Mouse (Mus musculus) ES-CJ7 (cell line): Measurements from ENCODE around the gene Ccz1.
A peak's percentile ranks its signal among the peaks of the same experiment; 100 is the strongest.

Experiments used
- DNase-seq: peaks from one replicate; pipeline ENCODE4 v3.0.0; 2011; ENCODE audit warnings: low read depth, low spot score

Ccz1 gene

DNA sequence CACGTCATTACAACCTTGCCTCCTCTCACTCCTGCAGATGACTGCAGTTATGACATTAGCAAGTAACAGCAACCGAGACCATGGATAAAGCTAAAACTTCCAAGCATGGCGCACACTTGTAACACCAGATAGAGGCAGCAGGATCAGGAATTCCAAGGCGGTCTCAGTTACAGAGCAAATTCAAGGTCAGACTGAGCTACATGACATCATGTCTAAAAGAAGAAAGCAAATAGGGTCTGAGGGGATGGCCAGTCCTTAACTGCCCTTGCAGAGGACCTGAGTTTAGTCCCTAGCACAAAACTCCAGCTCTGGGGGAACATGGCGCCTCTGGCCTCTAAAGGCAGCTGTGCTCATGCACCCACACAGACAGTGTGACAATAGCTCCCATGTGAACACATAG lies 20.8 kb downstream of the Ccz1 start:
- DNase-seq, result no peak

DNA sequence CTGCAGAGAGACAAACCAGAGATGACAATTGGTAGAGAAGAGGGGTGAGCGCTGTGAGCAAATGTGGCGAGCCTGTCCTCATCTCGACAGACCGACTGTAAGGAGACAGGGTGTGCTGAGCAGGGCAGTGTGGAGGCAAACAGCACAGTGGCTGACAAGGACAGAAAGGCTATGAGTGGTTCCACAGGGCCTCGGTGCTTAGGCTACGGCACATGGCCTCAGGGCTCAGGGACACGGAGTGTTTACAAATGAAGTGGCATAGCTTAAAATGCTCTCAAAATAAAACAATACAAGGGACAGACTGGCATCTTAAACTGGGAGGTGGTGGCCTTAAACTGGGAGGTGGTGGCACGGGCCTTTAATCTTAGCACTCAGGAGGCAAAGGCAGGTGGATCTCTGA lies 21.4 kb downstream of the Ccz1 start:
- no peak for DNase-seq

DNA sequence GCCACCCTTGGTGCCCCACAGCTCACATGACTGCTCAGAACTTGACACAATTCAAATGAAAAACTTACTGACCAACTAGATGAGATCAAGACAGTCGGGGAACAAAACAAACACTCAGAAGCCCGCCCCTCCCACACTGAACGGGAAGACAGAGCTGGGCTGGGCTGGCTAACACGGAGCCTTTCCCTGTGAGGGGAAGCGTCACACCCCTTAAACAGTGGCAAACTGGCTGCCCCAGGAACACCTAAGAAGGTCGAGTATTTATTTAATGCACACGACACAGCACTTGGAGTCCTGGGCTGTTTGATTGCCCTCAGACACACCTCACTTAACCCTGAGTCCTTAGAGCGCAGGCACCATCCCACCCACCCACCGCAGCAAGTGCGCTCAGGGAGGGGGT lies 22.0 kb downstream of the Ccz1 start:
- DNase-seq, result no peak

DNA sequence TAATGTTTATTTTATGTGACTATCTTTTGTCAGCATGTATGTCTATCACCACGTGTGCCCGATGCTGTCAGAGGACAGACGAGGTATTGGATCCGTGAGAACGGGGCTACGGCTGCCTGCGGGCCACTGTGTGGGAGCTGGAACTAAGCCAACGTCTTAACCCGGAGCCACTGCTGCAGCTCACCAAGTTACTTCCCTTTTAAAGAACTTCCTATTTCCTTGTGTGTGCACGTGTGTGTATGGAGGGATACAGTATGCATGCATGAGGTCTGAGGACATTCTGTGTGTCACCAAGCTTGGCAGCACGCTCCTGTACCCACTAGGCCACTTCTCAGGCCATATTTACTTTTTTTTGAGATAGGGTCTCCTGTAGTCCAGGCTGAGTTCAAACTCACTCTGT lies 24.6 kb downstream of the Ccz1 start:
- DNase-seq, result no peak

DNA sequence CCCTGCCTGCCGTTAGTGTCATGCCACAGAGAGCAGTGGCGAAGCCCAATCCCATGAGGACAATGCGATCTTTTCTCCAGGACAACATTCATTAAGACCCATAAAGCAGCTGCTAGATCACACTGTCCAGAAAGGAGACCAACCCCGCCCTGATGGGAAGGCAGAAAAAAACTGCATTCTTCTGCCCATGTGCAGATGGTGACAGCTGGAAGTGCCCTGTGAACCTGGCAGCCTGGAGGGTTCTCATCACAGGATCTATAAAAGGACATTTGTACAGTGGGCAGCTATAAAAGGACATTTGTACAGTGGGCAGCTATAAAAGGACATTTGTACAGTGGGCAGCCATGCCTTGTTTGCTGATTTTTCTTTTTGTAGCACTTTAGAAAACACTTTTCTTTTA lies 25.6 kb downstream of the Ccz1 start:
- no peak for DNase-seq

DNA sequence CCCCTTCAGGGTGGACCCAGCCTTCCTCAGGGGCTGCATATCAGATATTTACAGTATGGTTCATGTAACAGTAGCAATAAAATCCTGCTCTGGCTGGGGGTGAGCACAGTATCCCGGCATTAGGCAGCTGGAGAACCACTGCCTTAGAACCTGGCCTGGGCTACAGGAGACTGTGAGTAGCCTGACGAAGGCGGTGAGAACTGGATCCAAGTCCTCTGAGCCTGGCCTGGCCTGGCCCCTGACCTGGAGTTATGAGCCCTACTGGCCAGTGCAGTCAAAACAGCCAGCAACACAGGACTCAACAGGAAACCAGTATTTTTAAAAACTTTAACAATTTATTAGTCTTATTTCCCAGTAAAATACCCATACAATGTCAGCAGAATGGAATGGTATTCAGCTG lies 27.1 kb downstream of the Ccz1 start:
- no peak for DNase-seq

DNA sequence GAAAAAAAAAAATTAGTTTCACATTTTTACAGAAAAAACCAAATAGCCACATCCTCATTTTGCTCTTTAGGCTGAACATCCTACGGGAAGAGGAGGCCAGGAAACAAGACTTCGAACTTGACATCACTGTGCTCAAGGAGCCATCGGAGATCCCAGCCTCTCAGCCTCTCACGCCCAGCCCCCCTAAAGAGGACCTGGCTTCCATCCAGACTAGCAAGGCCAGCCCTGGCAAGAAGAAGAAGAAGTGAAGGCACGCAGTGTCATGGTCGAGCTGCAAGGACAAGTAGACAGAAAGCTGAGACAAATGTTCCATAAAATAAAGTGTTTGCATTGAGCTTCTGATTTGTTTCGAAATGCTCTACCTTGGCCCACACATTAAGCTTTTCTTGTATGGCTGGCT lies 29.3 kb downstream of the Ccz1 start:
- DNase-seq, result no peak

DNA sequence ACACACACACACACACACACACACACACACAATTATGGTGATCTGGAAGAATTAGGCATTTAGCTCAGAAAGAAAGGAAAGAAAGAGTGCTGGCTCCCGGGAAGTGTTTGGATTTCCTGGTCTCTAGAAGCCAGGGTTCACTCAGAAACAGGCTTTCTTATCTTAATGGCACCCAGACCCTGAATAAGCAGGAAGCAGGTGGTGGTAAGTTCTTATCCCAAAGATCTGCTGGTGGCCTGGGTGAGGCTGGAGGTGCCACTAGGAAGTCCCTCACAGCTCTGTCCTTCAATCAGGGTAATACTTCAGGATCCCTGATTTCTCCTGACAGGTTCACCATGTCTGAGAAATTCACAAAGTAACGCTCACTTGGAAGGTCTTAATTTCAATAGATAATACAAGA lies 32.3 kb downstream of the Ccz1 start:
- DNase-seq, result no peak

DNA sequence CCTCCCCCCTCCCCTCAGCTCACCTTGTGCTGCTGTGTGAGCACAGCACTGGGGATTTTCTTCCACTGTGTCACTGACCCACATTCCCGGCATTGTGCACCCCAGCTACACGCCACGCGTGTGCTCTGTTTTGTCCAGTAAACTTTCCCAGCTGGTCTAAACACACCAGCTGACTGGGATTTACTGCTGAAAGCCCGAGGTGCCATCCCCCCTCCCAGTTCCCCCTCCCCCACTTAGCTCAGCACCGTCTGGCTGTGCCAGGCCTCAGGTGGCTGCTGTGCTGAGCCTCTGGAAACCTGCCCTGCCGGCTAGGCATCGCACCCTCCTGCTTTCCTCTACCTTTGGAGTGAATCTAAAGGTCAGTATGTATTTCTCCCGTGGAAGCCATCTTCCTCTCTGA lies 33.8 kb downstream of the Ccz1 start:
- no peak for DNase-seq

DNA sequence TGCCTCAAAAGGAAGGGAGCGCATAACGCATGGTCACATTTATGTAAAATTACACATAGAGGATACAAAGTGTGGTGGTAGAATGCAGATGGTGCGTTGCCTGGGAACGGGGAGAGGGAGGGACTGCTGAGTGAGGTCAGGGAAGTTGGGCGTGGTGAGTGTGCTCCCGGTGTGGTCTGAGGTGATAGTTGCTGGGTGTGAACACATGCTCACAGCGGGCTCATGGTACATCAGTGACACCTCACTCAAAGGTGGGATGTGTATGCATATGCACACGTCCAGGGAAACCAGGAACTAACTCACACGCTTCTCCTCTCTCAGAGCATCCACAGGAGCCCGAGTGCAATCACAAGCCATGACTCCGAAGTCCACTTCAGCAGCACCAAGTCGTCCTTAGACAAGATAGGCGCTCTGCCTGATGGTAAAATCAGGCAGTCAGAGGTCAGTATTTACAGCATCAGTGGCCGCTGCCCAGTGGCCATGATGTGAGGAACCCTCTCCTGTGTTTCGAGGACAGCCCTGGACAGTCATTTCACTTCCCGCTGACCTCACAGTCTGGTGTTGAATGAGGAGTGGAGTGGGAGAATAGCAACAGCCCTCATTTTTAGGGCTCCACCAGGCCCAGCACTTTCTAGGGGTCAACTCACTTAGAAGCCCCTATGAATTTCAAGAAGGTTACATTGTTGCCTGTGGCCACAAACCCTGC lies 37.8 kb downstream of the Ccz1 start:
- DNase-seq, result no peak

DNA sequence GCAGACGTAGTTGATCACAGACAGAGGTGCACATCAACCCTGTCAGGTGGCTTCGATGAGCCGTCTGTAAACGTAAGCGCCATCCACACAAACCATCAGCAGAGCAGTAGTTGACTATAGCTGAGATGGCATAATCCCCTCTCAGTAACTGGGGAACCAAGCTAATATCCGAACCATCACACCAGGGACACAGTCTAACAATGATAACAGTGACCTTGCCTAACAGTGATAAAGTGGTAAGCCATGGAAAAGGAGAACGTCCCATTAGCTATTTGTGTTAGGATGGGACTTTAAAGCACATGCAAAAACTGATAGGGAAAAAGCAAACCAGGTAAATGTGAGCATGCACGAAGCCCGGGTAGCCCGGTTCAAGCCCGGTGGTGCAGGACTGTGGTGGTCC lies 38.4 kb downstream of the Ccz1 start:
- no peak for DNase-seq

DNA sequence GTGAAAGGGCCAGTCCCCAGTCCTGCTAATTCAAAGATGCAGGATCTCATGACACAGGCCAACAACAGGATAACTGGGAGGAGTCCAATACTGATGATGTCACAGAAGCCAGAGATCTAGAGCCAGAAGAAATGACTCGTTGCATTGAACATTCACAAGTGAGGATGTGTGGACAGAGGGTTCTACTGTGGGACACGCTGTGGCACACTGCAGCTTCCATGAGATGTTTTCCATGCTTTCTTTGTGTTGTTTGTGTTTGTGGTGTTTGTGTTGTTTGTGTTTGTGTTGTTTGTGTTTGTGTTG lies 39.1 kb downstream of the Ccz1 start:
- no peak for DNase-seq

DNA sequence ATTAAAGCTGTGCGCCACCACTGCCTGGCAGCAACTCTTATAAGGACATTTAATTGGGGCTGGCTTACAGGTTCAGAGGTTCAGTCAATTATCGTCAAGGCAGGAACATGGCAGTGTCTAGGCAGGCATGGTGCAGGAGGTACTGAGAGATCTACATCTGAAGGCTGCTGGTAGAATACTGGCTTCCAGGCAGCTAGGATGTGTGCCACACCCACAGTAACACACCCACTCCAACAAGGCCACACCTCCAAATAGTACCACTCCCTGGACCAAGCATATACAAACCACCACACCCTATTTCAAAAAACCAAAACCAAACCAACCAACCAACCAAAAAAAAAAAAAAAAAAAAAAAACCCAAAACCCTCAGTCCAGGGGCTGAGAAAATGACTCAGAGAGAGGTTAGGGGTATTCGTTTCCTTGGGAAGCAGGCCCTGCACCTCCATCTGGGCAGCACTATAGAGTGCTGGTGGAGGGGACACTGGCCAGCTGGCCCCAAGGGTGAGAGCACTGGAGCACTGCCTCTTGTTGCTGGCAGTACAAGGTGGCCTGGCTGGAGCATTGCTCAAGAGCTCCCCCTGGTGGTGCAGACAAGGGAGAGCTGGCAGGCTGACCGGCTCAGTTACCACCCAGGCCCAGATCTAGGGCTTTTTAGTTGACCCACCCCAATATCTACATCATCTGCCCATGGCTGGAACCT lies 39.6 kb downstream of the Ccz1 start:
- DNase-seq, result peak; percentile 76

DNA sequence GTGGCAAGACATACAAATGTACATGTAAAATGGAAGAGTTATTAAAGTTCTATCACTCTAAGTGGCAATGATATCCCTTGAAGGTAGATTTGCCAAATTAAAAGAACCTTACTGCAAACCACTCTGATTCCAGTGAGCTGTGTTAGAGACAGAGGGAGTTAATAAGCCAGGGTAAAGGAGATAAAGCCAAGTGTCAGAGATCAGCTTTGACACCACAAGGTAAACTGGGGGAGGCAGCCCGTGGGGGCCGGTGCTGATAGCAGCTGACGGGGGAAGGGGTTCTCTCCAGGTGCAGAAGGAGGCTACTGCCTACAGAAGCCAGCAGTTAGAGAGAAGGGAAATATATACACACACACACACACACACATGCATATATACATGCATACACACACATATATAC lies 42.0 kb downstream of the Ccz1 start:
- DNase-seq, result no peak

DNA sequence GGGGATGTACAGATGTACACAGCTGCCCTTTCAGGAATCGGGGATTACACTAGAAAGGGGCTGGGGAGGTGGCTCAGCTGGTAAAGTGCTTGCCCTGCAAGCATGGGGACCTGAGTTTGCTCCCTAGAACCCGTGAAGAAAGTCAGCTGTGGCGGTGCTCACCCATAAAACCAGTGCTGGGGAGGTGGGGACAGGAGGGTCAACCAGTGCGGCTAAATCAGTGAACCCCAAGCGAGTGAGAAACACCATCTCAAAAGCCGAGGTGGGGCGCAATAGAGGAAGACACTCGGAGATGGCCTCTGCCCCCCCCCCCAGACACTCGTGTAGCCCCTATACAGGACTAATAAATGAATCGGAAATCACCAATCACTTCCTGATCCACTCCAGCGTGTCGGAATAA lies 48.0 kb downstream of the Ccz1 start:
- DNase-seq, result no peak

DNA sequence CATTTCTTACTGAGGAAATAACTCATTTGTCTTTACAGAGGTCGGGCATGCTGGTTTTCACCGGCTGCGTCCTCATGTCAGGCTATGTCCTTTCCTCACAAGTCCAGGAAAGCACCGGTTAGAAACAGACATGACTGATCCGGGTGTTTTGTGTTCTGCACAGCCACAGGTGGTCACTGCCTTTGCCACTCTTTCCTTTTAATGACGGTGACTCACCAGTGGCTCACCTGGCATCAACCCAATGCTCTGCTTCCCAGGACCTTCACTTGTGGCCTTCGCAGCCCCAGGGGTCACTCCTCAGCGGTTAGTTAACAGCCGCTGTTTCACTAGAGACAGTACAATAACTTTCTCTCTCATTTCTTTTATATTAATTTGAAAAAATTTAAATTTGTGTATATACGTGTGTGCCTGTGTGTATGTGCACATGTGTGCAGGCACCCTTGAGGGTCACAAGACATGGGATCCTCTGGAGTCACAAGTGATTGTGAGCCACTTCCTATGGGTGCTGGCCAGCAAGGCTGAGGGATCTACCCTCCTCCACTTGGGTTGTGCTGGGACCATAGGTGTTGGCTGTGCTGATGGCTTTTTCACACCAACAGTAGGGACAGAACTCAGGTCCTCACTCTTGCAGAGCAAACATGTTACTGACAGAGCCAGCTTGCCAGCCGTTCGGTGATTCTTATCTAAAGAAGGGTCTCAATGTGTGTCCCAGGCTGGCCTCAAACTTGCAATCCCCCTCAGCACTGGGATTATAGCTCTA lies 48.9 kb downstream of the Ccz1 start:
- no peak for DNase-seq

DNA sequence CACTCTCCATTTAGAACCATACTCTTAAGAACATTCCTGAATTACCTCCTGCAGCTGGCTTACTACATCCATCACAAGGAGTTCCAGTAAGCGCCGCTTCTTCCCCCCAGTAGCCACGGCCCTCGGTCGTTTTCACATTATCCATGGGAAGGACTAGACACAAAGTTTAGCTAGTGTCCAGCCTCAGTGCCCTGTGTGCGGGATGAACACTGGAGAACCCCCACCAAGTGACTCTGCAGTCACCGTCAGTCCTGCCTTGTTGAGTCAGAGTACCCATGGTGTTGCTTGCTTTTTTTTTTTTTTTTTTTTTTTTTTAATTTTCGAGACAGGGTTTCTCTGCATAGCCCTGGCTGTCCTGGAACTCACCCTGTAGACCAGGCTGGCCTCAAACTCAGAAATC lies 53.5 kb downstream of the Ccz1 start:
- DNase-seq, result no peak

DNA sequence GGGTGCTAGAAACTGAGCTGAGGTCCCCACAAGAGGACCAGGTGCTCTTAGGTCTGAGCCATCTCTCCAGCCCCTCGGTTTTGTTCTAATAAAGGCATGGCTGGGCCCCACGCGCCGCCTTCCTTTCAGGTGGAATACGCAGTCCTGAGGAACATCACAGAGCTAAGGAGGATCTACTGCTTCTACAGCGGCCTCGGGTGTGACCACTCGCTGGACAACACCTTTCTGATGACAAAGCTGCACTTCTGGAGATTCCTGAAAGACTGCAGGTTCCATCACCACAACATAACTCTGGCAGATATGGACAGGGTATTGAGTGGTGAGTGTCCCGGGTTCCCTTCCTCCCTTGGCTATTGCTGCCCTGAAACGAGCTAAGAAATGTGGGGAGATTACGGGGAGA lies 55.1 kb downstream of the Ccz1 start:
- DNase-seq, result no peak

DNA sequence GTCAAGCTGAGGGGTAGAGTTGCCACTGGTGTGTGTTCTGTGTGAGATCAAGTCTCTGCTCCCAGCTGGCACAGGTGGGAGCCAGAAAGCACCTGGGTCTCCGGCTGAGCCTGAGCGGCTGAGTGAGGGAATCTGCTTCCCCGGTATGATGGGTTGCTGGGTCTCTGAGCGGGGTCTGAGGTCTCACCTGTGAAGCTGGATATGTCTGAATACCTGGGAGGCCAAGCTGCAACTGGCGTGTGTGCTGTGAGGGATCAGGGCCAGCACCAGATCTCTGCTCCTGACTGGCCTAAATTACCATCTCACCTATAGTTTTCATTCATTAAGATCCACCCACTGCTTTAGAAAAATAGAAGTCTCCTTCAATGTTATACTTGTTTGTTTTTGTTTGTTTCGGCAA lies 57.6 kb downstream of the Ccz1 start:
- no peak for DNase-seq

DNA sequence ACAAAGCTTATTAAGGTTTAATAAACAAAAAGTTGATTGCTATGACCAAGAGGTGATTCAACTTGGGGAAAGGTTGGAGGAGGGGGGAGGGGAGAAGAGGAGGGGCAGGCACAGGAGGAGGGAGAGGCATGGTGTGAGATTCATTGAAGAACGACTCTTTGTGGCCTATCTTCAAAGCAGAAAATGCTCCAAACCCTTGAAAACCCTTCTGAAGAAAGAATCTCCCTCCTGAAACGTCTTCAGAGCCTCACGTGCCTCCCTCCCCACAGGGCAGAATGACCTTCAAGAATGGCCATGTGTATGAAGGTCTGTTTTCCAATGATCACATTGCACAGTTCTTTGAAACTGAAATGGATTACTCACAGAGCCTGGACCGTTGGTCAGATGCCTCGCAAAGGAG lies 64.7 kb downstream of the Ccz1 start:
- no peak for DNase-seq

DNA sequence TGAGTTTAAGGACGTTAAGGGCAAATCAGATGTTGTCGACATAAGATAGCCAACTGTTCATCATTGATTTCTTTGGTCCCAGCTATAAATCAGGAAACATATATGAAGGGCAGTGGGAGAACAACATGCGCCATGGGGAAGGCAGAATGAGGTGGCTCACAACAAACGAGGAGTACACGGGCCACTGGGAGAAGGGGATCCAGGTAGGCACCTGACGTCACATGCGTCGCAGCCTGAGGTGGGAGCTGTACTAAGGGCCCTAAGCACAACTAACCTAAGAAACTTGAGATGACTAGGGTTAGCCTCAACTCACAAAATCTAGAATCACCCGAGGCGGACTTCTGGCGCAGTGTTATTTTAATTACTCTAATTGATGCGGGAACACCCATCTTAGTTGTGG lies 66.3 kb downstream of the Ccz1 start:
- DNase-seq, result no peak

DNA sequence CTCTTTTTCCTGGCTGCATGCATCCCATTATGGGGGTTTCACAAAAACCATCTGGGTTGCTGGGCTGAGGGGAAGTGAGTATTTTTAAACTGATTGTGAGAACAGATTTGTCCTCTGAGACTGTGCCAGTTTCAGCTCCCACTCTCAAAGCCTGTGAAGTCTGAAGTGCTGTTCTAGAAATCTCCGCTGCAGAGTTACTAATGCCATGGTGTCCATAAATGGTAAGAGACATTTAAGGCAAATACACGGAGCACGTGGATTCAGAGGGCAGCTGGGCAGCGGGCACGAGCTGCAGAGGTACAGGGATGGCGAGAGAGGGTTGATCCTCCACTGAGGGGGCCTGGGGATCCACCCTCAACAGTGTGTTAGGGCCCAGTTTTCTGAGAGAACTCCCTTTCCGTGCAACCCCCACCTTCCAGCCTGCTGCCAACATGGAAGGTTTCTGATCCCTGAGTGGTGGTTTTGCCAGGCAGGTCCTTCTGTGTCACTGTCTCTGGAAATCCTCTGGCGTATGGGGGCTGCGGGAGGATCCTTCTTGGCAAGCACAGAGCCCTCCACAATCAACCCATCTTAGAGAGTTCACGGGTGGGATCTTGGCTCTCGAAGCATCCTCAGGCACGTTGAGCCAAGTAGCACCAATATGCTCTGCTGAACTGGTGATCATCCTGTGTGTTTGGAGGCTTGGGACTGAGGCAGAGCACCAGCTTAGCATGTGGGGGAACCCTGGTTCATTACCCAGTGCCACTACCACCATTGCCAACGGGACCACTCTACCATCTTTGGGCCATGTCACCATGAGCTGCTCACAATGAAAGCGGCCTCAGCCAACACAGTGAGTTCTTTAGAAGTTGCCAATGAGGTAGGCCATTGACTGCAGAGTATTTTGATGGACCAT lies 71.2 kb downstream of the Ccz1 start:
- DNase-seq, result no peak
